ENCODE assay signal across 8 mouse cellular contexts in genomic region chr10:91171455-91172328, GRCm38 (mm10). TPM values are rescaled to one million over a fixed set of nuclear protein-coding genes. Genes with fewer than 3 reads are reported as not detected.
DNase-seq lines count a peak whose midpoint lies in the region; ATAC-seq and TF ChIP-seq lines count a peak whose summit lies in the region.

No protein-coding gene starts in this region.

- no peaks in the 10 kb centered on the region for H3K9me3 ChIP-seq in forebrain, embryonic 13.5 days (replicated peaks)
- no peaks in the 10 kb centered on the region for H3K9me3 ChIP-seq in liver, postnatal 0 days (ENCODE audit: low read length)
- H3K9me3 ChIP-seq in neural tube, embryonic 13.5 days = no peaks in the 10 kb centered on the region

- peak overlapping the region; percentile 76 for H3K4me2 ChIP-seq in forebrain, embryonic 13.5 days
- H3K4me2 ChIP-seq in liver, postnatal 0 days (ENCODE audit: low read depth, low read length) = peak overlapping the region; percentile 83
- H3K4me2 ChIP-seq in neural tube, embryonic 13.5 days = peak overlapping the region; percentile 74

- H3K27me3 ChIP-seq in forebrain, embryonic 13.5 days = no peaks in the 10 kb centered on the region
- no peaks in the 10 kb centered on the region for H3K27me3 ChIP-seq in liver, postnatal 0 days (ENCODE audit: insufficient read depth, low read length)
- no peaks in the 10 kb centered on the region for H3K27me3 ChIP-seq in neural tube, embryonic 13.5 days
- no peaks in the 10 kb centered on the region for H3K27me3 ChIP-seq in testis, adult 2 months (ENCODE audit: control insufficient read depth, insufficient read depth, low read length)

- peak; percentile 84 for DNase-seq in ES-CJ7 (ENCODE audit: low read depth, low spot score)
- DNase-seq in heart, postnatal 10 days = peak; percentile 95 to 96
- peak; percentile 93 for DNase-seq in layer of hippocampus, adult 11-12 months (ENCODE audit: low spot score)
- DNase-seq in liver, postnatal 0 days = peak; percentile 96

- peak; percentile 91 for ATAC-seq in cerebellum, adult (ENCODE audit: insufficient number of reproducible peaks, low FRiP score, low TSS enrichment)
- peak; percentile 98 for ATAC-seq in forebrain, embryonic 13.5 days
- ATAC-seq in liver, postnatal 0 days = peak; percentile 94
- ATAC-seq in neural tube, embryonic 13.5 days (ENCODE audit: low read depth) = peak; percentile 97

- peak; percentile 89 for TF ChIP-seq POLR2A in testis, adult 2 months (IDR thresholded peaks at IDR 0.05; ENCODE audit: control insufficient read depth, low read depth, low read length)

- H3K4me3 ChIP-seq in forebrain, embryonic 13.5 days = peak overlapping the region; percentile 95
- peak overlapping the region; percentile 96 for H3K4me3 ChIP-seq in liver, postnatal 0 days (ENCODE audit: low read depth, low read length)
- H3K4me3 ChIP-seq in neural tube, embryonic 13.5 days = peak overlapping the region; percentile 98
- peak overlapping the region; percentile 99 for H3K4me3 ChIP-seq in testis, adult 2 months (ENCODE audit: control insufficient read depth, low read depth, low read length)

- peak; percentile 23; the same call in 1 of the 2 replicates for TF ChIP-seq EP300 in liver, postnatal 0 days (IDR thresholded peaks at IDR 0.05; ENCODE audit: low read depth)

- H3K4me1 ChIP-seq in forebrain, embryonic 13.5 days = peaks cover 30% of the 10 kb centered on the region
- H3K4me1 ChIP-seq in liver, postnatal 0 days (ENCODE audit: insufficient read depth) = peaks cover 21% of the 10 kb centered on the region
- peaks cover 37% of the 10 kb centered on the region for H3K4me1 ChIP-seq in neural tube, embryonic 13.5 days (replicated peaks)
- no peaks in the 10 kb centered on the region; the same call in 1 of the 2 replicates for H3K4me1 ChIP-seq in testis, adult 2 months (ENCODE audit: control insufficient read depth, insufficient read depth, low read length)

- intact Hi-C loops in heart, postnatal 10 days (cut with DNase I) = loop anchor here (1.0 kb wide), 1 partner anchor 10 kb away; the partner anchor contains the start of gene Tmpo

- no peaks in the 10 kb centered on the region for H3K36me3 ChIP-seq in forebrain, embryonic 13.5 days (ENCODE audit: poor library complexity, severe bottlenecking)
- peaks cover 5% of the 10 kb centered on the region; the same call in 1 of the 2 replicates for H3K36me3 ChIP-seq in liver, postnatal 0 days (replicated peaks; ENCODE audit: insufficient read depth, low read length)
- no peaks in the 10 kb centered on the region for H3K36me3 ChIP-seq in neural tube, embryonic 13.5 days
- H3K36me3 ChIP-seq in testis, adult 2 months (ENCODE audit: control insufficient read depth, insufficient read depth, low read length) = no peaks in the 10 kb centered on the region

- TF ChIP-seq CTCF in liver, postnatal 0 days (IDR thresholded peaks at IDR 0.05; ENCODE audit: low read depth) = 0 out of 2 replicates have a peak, but pooled peaks have one; percentile 5
- TF ChIP-seq CTCF in testis, adult 2 months (IDR thresholded peaks at IDR 0.05; ENCODE audit: control insufficient read depth, insufficient read depth, insufficient replicate concordance, low read depth, low read length) = no peak

- peak overlapping the region; percentile 100 for H3K27ac ChIP-seq in forebrain, embryonic 13.5 days
- H3K27ac ChIP-seq in liver, postnatal 0 days (ENCODE audit: low read depth) = peak overlapping the region; percentile 99
- H3K27ac ChIP-seq in neural tube, embryonic 13.5 days (replicated peaks) = peak overlapping the region; percentile 100
- H3K27ac ChIP-seq in testis, adult 2 months (ENCODE audit: control insufficient read depth, insufficient read depth, low read depth, low read length) = peak overlapping the region; percentile 99

- H3K9ac ChIP-seq in forebrain, embryonic 13.5 days = peak overlapping the region; percentile 99
- H3K9ac ChIP-seq in liver, postnatal 0 days (replicated peaks) = peak overlapping the region; percentile 100
- peak overlapping the region; percentile 96 for H3K9ac ChIP-seq in neural tube, embryonic 13.5 days

- under 1% methylated on average over 61 of the region's 68 CpGs for WGBS in forebrain, embryonic 13.5 days
- WGBS in liver, postnatal 0 days (ENCODE audit: insufficient replicate concordance) = under 1% methylated on average over 48 of the region's 68 CpGs
- WGBS in neural tube, embryonic 13.5 days = under 1% methylated on average over 68 of the region's 68 CpGs

RNA-seq across cellular contexts. Expression of gene Tmpo, which starts 9.4 kb away (rescaled TPM):
- 250 and 265 TPM in 2 replicates for polyA plus RNA-seq in forebrain, embryonic 13.5 days (2015; fragmentation: Nextera tagmentation; extraction: Ambion mirVana)
- total RNA-seq in heart, postnatal 10 days (2021) = 100 to 1,000 TPM in 1 of 2 experiments, 10 to 100 TPM in 1; 99.0 to 107 TPM
- polyA plus RNA-seq in liver, postnatal 0 days (2015; fragmentation: Nextera tagmentation; extraction: Ambion mirVana) = 64.1 and 69.0 TPM in 2 replicates
- 111 and 141 TPM in 2 replicates for polyA plus RNA-seq in neural tube, embryonic 13.5 days (2015; fragmentation: Nextera tagmentation; extraction: Ambion mirVana)
- 17.2 and 17.4 TPM in 2 replicates for polyA plus RNA-seq in testis, adult 2 months (2012; rRNA removed)

RNA-seq across cellular contexts. Expression of gene Slc25a3, which starts 47.8 kb away (rescaled TPM):
- 439 and 465 TPM in 2 replicates for polyA plus RNA-seq in forebrain, embryonic 13.5 days (2015; fragmentation: Nextera tagmentation; extraction: Ambion mirVana)
- total RNA-seq in heart, postnatal 10 days (2021) = 1,000 to 10,000 TPM; 2,219 to 2,275 TPM
- polyA plus RNA-seq in liver, postnatal 0 days (2015; fragmentation: Nextera tagmentation; extraction: Ambion mirVana) = 341 and 344 TPM in 2 replicates
- 521 and 534 TPM in 2 replicates for polyA plus RNA-seq in neural tube, embryonic 13.5 days (2015; fragmentation: Nextera tagmentation; extraction: Ambion mirVana)
- 147 and 151 TPM in 2 replicates for polyA plus RNA-seq in testis, adult 2 months (2012; rRNA removed)

Comparison
In these comparisons a context has a peak if more than half of its experiments do, and no peak if none do; other contexts are left out.
1. Peak in every context shown above with its lines: DNase-seq, ATAC-seq, H3K4me3 ChIP-seq and H3K27ac ChIP-seq.